Mouse (Mus musculus) gastrocnemius, postnatal 14 days (tissue): Measurements from ENCODE around the gene Atad3a. TPM values are rescaled to one million over a fixed set of nuclear protein-coding genes. Genes with fewer than 3 reads are reported as not detected.

Source experiments
- DNase-seq: peaks from one replicate; pipeline ENCODE4 v3.0.0; 2021; ENCODE audit warnings: mixed read lengths
- intact Hi-C: fragments of 180-260 bp; cut with DNase I; formaldehyde crosslinking; loops from one replicate; pipeline ENCODE4 v1.15.1; 2025; ENCODE audit warnings: low total_unique reads
- total RNA-seq, 2 experiments: library from RNA; stranded (reverse); gene quantifications; 2 replicates each; pipeline ENCODE4 v1.2.3; 2021

The Atad3a gene
- total RNA-seq, 2 experiments from 2014 or later: 23.9 to 26.1 TPM

- intact Hi-C loops: no loop called here
- no peak for DNase-seq
Observed at GRCm38 (mm10) chr4:155776704-155777335, 15.9 kb upstream of the Atad3a start.

GRCm38 (mm10) chr4:155775855-155776254 is 15.0 kb upstream of the Atad3a start:
- DNase-seq: peak; percentile 45
- intact Hi-C loops: no loop called here

DNA sequence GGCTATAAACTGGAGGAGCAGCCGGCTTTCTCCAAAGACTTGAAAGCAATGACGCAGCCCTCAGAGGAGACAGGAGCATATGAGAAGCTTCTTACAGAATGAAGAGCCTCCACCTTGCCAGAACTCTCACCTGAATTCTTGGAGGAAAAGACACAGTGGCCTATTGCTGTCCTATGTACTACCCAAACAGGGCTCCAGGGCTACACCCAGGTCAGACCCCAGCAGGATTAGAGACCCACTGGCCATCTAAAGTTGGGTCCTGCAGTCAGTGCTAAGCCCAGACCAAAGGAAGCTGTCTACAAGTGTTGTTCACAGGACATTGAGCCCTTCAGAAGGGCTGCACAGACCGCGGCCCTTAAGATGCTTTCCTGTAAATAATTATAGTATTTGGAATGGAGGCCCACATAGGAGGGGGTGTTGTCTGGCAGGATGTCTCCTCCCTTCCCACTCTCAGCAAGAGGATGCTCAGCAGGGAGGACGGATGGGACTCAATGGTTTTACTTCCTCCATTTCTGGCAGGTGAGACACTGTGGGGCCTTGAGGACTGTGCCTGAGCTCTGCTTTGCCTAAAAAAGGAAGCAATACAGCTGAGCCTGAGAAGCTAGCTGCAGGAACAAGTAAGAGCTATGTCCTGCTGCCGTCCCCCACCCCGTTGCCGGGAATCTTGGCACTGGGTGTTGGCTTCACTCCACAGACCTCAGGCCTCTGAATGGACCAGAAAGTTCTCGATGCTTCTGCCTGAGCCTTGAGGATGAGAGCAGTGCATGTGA is 14.3 kb upstream of the Atad3a start:
- DNase-seq: peak; percentile 77
- intact Hi-C loops: no loop called here

- DNase-seq: peak; percentile 93
- intact Hi-C loops: no loop called here
Observed at GRCm38 (mm10) chr4:155774280-155774754, 13.4 kb upstream of the Atad3a start, which contains the start of gene Vwa1. Vwa1 (minus strand) TSS chr4:155774698.

DNA sequence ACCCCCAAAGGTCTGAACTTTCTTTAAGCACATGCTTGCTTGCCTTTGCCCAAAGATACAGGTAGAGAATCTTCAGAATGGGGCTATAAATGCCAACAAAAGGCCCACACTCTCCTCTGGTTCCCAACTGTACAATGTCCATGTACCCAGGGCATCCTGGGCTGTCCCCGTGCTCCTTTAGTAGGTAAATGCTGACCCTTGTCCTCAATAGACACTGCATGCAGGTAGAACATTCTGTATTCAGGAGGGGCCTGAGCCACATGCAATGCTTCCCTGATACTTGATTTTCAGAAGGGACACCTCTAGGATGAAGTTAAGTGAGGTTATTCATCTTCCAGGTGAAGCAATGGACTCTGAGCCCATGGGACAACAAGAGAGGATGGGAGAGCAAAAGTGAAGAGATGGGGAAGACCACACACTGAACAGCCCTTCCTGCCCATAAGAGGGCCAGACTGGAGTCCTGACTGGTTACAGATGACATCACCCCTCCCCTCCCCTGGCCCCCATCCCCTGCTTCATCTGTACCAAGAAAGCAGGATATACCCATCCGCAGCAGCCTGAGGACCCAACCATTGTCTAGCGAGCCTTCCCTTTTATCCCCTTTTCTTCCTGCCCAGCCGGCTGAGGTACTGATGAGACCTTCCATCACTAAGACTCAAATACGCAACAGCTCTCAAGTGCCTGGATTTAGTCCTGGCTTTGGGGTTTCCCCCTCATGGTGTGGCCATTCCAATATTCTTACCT is 12.6 kb upstream of the Atad3a start:
- intact Hi-C loops: no loop called here
- DNase-seq: no peak

GRCm38 (mm10) chr4:155772786-155773185 is 11.9 kb upstream of the Atad3a start:
- DNase-seq: no peak
- intact Hi-C loops: no loop called here

- intact Hi-C loops: no loop called here
Observed at GRCm38 (mm10) chr4:155771706-155772105, 10.8 kb upstream of the Atad3a start.

GRCm38 (mm10) chr4:155770626-155771025 is 9.7 kb upstream of the Atad3a start:
- peak; percentile 81 for DNase-seq
- intact Hi-C loops: no loop called here

More at GRCm38 (mm10) chr4:155771706-155772105, 10.8 kb upstream of the Atad3a start:
- DNase-seq: no peak

GRCm38 (mm10) chr4:155769880-155770512 is 9.1 kb upstream of the Atad3a start:
- DNase-seq: peak; percentile 91
- intact Hi-C loops: loop anchor here (5.0 kb wide), 1 partner anchor 48 kb away; no protein-coding TSS in a partner anchor

GRCm38 (mm10) chr4:155769496-155769879 is 8.6 kb upstream of the Atad3a start:
- intact Hi-C loops: loop anchor here (5.0 kb wide), 1 partner anchor 47 kb away; no protein-coding TSS in a partner anchor
- no peak for DNase-seq

DNA sequence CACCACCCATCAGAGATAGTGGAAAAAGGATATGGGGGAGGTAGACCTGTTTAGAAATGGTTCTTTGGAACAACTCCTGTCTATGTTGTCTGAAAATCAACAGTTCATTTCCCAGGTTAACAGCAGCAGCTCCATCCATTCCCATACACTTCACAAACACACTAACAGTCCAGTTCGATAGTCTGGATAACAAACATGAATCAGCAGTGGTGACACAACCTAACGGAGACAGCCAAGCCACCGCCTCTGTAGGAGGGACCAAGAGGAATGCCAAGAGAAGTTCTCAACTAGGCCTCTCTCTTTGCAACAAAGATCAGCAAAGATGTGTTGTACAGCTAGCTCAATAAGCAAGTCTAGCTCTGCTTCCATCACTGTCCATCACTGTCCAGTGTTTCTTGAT is 1.5 kb upstream of the Atad3a start:
- intact Hi-C loops: no loop called here
- DNase-seq: no peak

DNA sequence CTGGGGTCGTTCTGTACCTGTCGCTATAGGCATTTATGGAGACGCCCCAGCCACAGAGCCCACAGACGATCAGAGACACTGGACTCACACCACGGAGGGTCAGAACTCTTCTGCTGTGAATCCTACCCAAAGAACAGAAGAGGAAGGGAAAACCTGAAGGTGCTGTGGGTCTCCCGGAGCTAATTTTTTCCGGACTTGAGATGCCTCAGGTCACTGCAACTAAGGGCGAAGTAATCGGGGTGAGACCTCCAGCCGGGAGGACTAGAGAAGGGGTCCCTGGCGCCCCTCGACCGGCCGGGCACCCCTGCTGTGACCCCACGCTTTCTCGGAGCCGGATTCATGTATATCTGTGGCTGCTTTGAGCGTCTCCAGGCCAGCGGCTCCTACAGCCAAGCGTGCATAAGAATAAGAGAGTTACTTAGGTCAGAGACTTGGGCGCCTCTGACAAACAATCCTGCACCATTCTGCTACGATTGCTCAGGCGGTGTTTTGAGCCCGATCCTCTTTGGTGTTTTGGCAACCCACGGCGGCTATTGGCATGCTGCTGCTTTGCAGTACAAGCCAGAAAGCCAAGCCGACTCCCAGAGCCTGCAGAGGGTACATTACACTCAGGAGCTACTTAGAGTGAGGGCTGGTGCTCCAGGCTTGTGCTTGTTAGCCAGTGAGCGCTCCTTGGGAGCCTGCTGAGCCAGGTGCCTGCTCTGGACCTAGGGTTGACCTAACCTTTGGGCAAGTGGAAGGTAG is 635 bp upstream of the Atad3a start:
- intact Hi-C loops: no loop called here
- no peak for DNase-seq

GRCm38 (mm10) chr4:155759862-155760612 is 856 bp downstream of the Atad3a start:
- DNase-seq: no peak

DNA sequence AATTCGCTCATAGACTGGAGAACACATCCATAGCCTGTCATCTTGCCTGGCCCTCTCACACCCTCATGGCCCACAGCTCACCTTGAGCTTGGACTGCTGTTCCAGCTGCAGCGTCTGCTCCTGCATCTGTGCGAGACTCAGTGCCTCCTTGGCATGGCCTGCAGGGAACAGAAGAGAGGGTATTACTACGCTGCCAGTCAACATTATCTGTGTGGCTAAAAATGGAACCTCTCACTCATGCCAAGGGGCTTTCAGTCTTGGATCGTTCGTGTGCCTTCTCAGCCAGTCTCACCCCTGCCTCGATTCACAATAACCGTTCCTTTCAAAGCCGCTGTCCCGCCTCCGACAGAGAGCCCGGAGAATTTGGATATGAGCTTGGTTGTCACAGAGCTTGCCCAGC is 3.9 kb downstream of the Atad3a start:
- intact Hi-C loops: loop anchor here (5.0 kb wide), 1 partner anchor 40 kb away; no protein-coding TSS in a partner anchor
- no peak for DNase-seq

More at GRCm38 (mm10) chr4:155759862-155760612, 856 bp downstream of the Atad3a start:
- intact Hi-C loops: loop anchor here (5.0 kb wide), 1 partner anchor 37 kb away; no protein-coding TSS in a partner anchor

DNA sequence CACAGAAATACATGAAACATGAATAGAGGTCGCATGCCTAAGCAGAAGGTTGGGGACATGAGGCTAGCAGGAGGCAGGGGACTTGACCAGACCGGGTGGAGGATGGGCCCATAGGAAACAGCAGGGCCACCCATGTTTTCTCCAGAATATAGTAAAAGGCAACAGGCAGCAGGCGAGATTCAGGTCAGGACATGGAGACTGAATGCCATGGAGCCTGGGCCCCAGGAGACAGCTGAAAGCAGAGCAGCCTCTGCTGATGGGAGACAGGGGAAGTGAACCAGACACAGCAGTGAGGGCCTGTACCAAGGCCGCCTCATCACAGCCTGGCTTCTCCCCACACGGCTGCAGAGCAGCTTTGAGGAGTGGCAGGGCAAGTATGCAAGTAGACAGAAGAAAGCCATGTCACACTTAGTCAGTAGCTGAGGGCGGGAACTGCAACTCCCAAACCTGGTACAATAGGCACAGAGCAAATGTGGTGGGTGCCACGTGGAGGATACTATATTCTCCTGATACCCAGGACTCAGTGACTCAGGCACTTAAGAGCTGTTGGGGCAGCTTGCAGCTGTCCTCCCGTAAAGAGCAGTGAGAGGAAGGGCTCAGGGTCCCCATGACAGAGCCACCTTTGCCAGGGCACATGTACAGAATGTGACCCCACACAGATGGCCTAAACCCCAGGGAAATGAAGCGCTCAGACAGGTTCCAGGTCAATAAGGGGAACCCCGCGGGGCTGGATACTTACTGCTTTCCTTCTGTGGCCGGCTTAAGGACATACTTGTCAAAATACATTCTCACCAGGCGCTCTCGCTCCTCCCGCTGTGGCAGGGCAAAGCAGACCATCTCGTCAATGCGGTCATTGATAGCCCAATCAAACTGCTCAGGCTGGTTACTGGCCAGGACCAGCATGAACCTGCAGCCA is 14.1 kb downstream of the Atad3a start:
- intact Hi-C loops: no loop called here
- no peak for DNase-seq

DNA sequence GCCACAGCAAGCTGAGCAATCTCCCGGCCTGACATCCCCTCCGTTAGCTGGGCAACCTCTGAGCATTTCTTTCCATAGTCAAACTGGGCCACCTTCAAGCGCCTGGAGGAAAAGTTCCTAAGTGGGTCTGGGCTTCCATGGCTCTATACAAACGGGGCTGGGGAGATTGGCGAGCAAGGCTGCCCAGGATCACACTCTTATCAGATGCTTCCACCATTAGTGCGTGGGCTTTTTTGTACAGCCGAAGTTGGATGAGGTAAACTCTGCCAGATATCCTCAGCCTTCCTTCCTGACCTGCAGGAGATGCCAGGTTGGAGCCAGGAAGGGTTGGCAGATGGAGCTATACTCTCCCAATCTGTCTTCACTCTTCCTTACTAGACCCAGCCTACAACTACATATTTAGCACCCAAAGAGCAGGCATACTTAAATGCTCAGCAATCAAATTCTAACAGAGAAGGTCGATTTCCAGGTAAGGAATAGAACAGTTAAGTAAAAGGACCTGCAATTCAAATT is 14.8 kb downstream of the Atad3a start:
- intact Hi-C loops: no loop called here
- no peak for DNase-seq

DNA sequence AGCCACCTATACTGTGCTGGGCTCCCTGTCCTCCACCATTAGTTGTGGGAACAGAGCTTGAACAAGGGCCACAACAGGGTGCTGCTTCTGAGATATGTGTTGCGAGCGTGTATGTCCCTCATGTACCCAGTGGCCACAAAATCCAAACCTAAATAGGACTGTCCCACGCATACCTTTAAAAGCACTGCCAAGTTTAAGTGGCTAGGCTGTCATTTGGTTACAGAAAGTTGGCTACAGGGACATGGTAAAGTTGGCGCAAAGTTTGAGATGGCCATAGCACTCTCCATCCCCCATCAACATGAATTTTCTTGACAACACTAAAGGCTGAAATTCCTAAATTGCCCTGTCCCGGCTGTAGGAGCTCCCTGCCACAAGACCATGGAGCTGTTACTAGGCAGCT is 15.8 kb downstream of the Atad3a start:
- intact Hi-C loops: no loop called here

More for the DNA sequence above, 15.8 kb downstream of the Atad3a start:
- no peak for DNase-seq
